Mouse (Mus musculus): ENCODE results near the gene Lhfp. TPM values are rescaled to one million over a fixed set of nuclear protein-coding genes. Genes with fewer than 3 reads are reported as not detected.

Gene Lhfp
- polyA plus RNA-seq, 1 experiment from 2014 or later, result 64.1 TPM

DNA sequence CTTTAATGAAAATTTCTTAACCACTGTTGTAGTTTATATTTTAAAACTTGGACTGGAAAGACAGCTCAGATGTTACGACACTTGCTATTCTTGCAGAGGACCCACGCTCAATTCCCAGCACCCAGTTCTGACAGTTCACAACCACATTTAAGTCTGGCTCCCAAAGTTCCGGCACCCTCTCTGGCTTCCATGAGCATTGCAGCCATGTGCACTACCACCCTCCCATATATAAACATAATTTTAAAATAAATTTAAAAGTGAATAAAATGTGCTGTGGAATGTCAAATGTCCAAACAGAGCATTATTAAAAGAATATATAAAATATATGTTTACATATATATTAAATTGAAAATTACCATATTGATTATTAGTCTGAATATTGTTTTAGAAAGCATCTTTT, 249.9 kb downstream of the Lhfp start:
- Histone ChIP-seq H3K36me3 (ENCODE audit: control insufficient read depth, insufficient read depth, low read length) (no peaks in the 10 kb centered on the region), H3K4me2 (ENCODE audit: low read length) (no peak overlapping the region), H3K27ac (ENCODE audit: low read depth, low read length) (no peak overlapping the region), H3K9ac (ENCODE audit: low read depth, low read length) (no peak overlapping the region), H3K4me3 (ENCODE audit: low read length) (no peak overlapping the region), H3K27me3 (replicated peaks; ENCODE audit: control insufficient read depth, insufficient read depth, low read length) (no peaks in the 10 kb centered on the region), H3K9me3 (ENCODE audit: control insufficient read depth, low read length) (no peaks in the 10 kb centered on the region), H3K4me1 (ENCODE audit: control insufficient read depth, insufficient read depth, low read depth, low read length) (no peaks in the 10 kb centered on the region; the same call in 1 of the 2 replicates)
- ATAC-seq, result no peak
- WGBS, result 96% methylated on average over 3 of the region's 3 CpGs

DNA sequence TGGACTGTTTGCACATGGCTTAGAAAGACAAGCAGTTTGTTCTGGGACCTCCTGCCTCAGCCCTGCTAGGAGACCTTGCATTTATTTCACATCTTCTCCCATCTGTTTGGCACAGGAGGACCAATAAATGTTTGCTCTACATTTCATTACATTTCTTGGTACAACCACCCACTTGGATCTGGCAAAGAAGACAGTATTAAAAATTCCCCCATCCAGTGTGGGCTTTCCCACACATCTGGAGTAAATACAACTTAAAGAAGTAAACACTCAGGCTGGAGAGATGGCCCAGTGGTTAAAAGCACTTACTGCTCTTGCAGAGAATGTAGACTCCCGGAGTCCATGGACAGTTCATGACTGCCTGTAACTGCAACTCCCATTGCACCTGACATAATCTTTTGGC, 250.6 kb downstream of the Lhfp start:
- no peaks in the 10 kb centered on the region for H3K36me3 ChIP-seq (ENCODE audit: control insufficient read depth, insufficient read depth, low read length)
- H3K9ac ChIP-seq (ENCODE audit: low read depth, low read length), result no peak overlapping the region
- ATAC-seq, result no peak
- H3K4me3 ChIP-seq (ENCODE audit: low read length), result no peak overlapping the region
- H3K27ac ChIP-seq (ENCODE audit: low read depth, low read length), result no peak overlapping the region
- 77% methylated on average over 1 of the region's 1 CpGs for WGBS
- H3K9me3 ChIP-seq (ENCODE audit: control insufficient read depth, low read length), result no peaks in the 10 kb centered on the region
- no peak overlapping the region for H3K4me2 ChIP-seq (ENCODE audit: low read length)
- H3K4me1 ChIP-seq (ENCODE audit: control insufficient read depth, insufficient read depth, low read depth, low read length), result no peaks in the 10 kb centered on the region; the same call in 1 of the 2 replicates
- H3K27me3 ChIP-seq (replicated peaks; ENCODE audit: control insufficient read depth, insufficient read depth, low read length), result no peaks in the 10 kb centered on the region

DNA sequence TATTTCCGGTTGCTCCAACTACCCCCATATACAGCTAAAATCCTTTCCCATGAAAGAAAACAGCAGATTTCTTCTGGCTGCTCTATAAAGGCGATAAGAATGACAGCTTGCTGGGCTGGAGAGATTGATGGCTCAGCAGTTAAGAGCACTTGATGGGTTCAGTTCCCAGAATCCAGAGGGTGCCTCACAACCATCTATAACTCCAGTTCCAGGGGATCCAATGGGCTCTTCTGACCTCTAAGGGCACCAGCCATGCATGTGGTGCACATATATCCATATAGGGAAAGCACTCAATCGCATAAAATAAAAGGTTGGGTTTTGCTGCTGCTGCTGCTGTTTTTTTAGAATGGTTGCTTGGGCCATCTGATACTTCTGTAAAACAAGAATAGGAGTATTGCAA, 251.1 kb downstream of the Lhfp start:
- Histone ChIP-seq H3K4me1 (ENCODE audit: control insufficient read depth, insufficient read depth, low read depth, low read length) (no peaks in the 10 kb centered on the region; the same call in 1 of the 2 replicates), H3K27ac (ENCODE audit: low read depth, low read length) (no peak overlapping the region), H3K9me3 (ENCODE audit: control insufficient read depth, low read length) (no peaks in the 10 kb centered on the region), H3K9ac (ENCODE audit: low read depth, low read length) (no peak overlapping the region), H3K4me3 (ENCODE audit: low read length) (no peak overlapping the region), H3K4me2 (ENCODE audit: low read length) (no peak overlapping the region), H3K36me3 (ENCODE audit: control insufficient read depth, insufficient read depth, low read length) (no peaks in the 10 kb centered on the region), H3K27me3 (replicated peaks; ENCODE audit: control insufficient read depth, insufficient read depth, low read length) (no peaks in the 10 kb centered on the region; the same call in 1 of the 2 replicates)
- 71% methylated on average over 3 of the region's 3 CpGs for WGBS
- no peak for ATAC-seq

DNA sequence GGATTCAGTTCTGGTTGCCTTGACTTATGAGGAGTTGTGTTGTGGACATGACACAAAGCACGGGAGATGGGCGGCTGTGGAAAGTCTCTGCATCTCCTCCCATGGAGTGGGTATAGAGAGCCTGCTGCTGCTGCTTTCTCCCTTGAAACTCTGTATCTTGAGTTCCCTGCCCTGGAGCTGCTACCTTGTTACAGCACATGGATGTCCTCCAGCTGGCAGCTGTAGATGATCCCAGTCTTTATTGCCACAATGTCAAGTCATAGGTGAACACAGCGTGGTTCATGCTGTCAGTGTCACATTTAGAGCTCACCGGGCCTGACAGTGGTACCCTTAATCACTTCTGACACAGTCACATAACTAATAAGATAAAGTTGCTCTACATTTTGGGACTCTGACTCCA, 251.7 kb downstream of the Lhfp start:
- ATAC-seq, result no peak
- H3K36me3 ChIP-seq (ENCODE audit: control insufficient read depth, insufficient read depth, low read length), result no peaks in the 10 kb centered on the region
- no peaks in the 10 kb centered on the region; the same call in 1 of the 2 replicates for H3K4me1 ChIP-seq (ENCODE audit: control insufficient read depth, insufficient read depth, low read depth, low read length)
- H3K27me3 ChIP-seq (replicated peaks; ENCODE audit: control insufficient read depth, insufficient read depth, low read length), result no peaks in the 10 kb centered on the region; the same call in 1 of the 2 replicates
- no peak overlapping the region for H3K4me2 ChIP-seq (ENCODE audit: low read length)
- no peak overlapping the region for H3K4me3 ChIP-seq (ENCODE audit: low read length)
- WGBS, result 86% methylated on average over 4 of the region's 4 CpGs
- no peak overlapping the region for H3K27ac ChIP-seq (ENCODE audit: low read depth, low read length)
- H3K9me3 ChIP-seq (ENCODE audit: control insufficient read depth, low read length), result no peaks in the 10 kb centered on the region
- no peak overlapping the region for H3K9ac ChIP-seq (ENCODE audit: low read depth, low read length)

DNA sequence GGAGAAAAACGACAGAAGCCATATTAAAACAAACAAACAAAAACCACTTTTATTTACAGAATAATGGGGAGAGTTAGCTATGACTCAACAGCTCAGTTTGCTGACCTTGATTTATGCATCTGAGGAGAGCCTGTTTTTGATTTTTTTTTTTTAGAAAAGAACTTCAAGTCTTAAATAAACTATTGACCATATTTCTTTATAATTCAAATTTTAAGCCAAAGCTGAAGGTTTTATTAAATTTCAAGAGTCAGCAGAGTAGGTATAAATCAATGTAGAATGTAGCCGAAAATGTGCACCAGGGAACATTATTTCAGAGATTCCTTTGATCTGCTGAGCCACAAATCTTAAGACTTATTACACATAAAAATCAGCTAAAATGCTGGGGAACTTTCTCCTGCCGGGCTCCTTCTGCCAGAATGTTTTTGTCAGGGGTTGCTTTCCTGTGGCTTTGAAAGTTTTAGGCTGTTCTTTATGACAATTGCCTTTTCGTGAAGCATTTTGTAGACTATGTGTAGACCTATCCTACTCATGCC, 252.6 kb downstream of the Lhfp start:
- no peaks in the 10 kb centered on the region; the same call in 1 of the 2 replicates for H3K27me3 ChIP-seq (replicated peaks; ENCODE audit: control insufficient read depth, insufficient read depth, low read length)
- no peak overlapping the region for H3K9ac ChIP-seq (ENCODE audit: low read depth, low read length)
- no peak for ATAC-seq
- WGBS, result 77% methylated on average over 4 of the region's 4 CpGs
- no peak overlapping the region for H3K4me3 ChIP-seq (ENCODE audit: low read length)
- H3K4me1 ChIP-seq (ENCODE audit: control insufficient read depth, insufficient read depth, low read depth, low read length), result no peaks in the 10 kb centered on the region; the same call in 1 of the 2 replicates
- no peak overlapping the region for H3K27ac ChIP-seq (ENCODE audit: low read depth, low read length)
- H3K36me3 ChIP-seq (ENCODE audit: control insufficient read depth, insufficient read depth, low read length), result no peaks in the 10 kb centered on the region
- H3K9me3 ChIP-seq (ENCODE audit: control insufficient read depth, low read length), result no peaks in the 10 kb centered on the region
- H3K4me2 ChIP-seq (ENCODE audit: low read length), result no peak overlapping the region

DNA sequence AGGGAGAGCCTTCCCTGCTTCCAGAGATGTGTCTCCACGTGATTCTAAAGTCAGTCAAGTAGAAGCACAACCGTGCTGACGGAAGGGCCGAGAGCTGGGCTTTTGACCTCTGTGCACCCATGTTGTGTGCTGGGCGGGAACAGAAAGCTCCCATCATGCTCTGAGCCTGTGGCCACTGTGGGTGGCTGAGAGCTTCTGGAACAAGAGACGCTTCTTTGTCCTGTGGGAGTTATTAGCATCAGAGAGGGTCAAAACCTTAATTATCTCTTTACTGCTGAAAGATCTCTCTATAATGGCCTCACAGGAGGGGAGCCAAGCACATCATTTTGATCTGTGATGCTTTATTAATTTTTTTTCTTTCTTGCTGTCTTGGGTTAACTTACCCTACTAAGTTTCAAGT, 253.5 kb downstream of the Lhfp start:
- no peak overlapping the region for H3K9ac ChIP-seq (ENCODE audit: low read depth, low read length)
- no peak overlapping the region for H3K27ac ChIP-seq (ENCODE audit: low read depth, low read length)
- no peaks in the 10 kb centered on the region for H3K4me1 ChIP-seq (ENCODE audit: control insufficient read depth, insufficient read depth, low read depth, low read length)
- WGBS, result 34% methylated on average over 6 of the region's 6 CpGs
- no peaks in the 10 kb centered on the region for H3K36me3 ChIP-seq (ENCODE audit: control insufficient read depth, insufficient read depth, low read length)
- H3K9me3 ChIP-seq (ENCODE audit: control insufficient read depth, low read length), result no peaks in the 10 kb centered on the region
- H3K27me3 ChIP-seq (replicated peaks; ENCODE audit: control insufficient read depth, insufficient read depth, low read length), result no peaks in the 10 kb centered on the region; the same call in 1 of the 2 replicates
- H3K4me3 ChIP-seq (ENCODE audit: low read length), result no peak overlapping the region
- no peak for ATAC-seq
- no peak overlapping the region for H3K4me2 ChIP-seq (ENCODE audit: low read length)

DNA sequence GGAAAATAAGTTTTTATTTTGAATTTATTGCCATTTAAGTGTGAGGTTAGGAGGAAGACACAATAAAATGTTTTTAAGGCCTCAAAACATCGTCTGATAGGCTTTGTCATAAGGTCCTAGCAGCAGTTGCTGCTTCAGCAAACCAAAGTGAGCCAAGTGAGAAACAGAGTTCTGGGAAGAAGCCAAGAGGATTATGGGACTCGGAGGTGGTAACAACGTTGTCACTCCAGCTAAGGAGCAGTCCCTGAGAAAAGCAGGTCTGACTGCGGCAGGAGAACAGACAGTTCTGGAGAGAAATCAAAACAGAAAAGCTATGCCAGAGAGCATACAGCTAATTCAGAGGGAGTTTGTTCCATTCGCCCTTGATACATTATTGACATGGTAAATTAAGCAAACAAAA, 260.5 kb downstream of the Lhfp start:
- Histone ChIP-seq H3K36me3 (ENCODE audit: control insufficient read depth, insufficient read depth, low read length) (no peaks in the 10 kb centered on the region), H3K4me2 (ENCODE audit: low read length) (no peak overlapping the region), H3K27ac (ENCODE audit: low read depth, low read length) (no peak overlapping the region), H3K4me1 (ENCODE audit: control insufficient read depth, insufficient read depth, low read depth, low read length) (no peaks in the 10 kb centered on the region), H3K4me3 (ENCODE audit: low read length) (no peak overlapping the region), H3K27me3 (replicated peaks; ENCODE audit: control insufficient read depth, insufficient read depth, low read length) (no peaks in the 10 kb centered on the region; the same call in 1 of the 2 replicates), H3K9ac (ENCODE audit: low read depth, low read length) (no peak overlapping the region), H3K9me3 (ENCODE audit: control insufficient read depth, low read length) (no peaks in the 10 kb centered on the region)
- WGBS, result 65% methylated on average over 5 of the region's 5 CpGs
- no peak for ATAC-seq

DNA sequence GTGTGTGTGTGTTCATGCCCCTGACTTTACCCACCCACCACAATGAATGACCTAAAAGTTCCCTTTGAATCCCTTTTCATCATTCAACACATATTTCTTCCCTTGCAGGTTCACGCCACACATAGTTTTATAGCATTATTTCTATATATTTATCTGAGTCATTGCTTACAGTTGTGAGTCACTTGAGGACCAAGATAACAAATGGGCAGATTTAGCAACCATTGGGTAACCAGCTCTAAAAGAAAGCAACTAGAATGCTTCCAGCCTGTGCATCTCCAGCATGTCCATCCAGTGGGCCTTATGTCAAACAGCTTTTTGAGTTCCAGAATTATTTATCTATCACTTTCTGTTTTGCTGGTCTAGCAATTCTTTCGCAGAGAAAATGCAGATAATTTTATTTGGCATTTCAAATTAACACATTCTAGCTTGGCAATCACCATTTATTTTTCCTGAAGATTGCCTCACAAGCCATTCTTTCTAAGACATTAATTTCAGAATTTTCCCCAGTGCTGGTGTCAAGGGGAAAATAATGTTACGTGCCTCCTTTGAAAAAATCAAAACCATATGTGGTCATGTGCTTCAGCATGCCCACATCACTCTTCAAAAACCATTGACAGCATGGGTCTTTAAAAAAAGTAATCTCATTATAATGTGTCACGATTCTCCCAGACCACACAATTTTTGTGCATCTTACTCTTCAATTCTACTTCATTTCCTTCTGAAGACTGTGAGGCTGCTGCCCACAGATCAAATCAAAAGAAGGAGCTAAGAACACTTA, 263.0 kb downstream of the Lhfp start:
- ATAC-seq, result no peak
- no peaks in the 10 kb centered on the region for H3K4me1 ChIP-seq (ENCODE audit: control insufficient read depth, insufficient read depth, low read depth, low read length)
- 72% methylated on average over 4 of the region's 4 CpGs for WGBS

DNA sequence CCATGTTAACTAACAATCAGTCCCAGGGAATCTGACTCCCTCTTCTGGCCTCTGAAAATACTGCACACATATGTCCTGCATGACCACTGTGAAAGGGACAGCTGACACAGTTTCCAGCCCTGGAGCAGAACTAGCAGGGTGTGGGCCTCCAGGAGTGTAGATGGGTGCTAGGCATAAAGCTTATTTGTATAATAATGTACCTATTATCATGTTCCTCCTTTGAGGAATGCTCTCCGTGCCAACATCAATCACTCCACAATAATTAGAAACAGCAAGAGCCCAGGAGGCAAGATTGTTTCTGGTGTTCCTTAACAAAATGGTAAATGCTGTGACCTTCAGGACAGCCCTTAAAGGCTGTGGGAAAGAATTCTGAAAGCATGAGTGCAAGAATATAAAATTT, 264.5 kb downstream of the Lhfp start:
- H3K4me1 ChIP-seq (ENCODE audit: control insufficient read depth, insufficient read depth, low read depth, low read length), result no peaks in the 10 kb centered on the region
- no peak overlapping the region for H3K27ac ChIP-seq (ENCODE audit: low read depth, low read length)
- H3K4me3 ChIP-seq (ENCODE audit: low read length), result no peak overlapping the region
- no peak overlapping the region for H3K4me2 ChIP-seq (ENCODE audit: low read length)
- H3K9ac ChIP-seq (ENCODE audit: low read depth, low read length), result no peak overlapping the region
- WGBS, result 71% methylated on average over 1 of the region's 1 CpGs
- H3K9me3 ChIP-seq (ENCODE audit: control insufficient read depth, low read length), result no peaks in the 10 kb centered on the region
- no peak for ATAC-seq
- no peaks in the 10 kb centered on the region for H3K36me3 ChIP-seq (ENCODE audit: control insufficient read depth, insufficient read depth, low read length)
- H3K27me3 ChIP-seq (replicated peaks; ENCODE audit: control insufficient read depth, insufficient read depth, low read length), result no peaks in the 10 kb centered on the region

More for the DNA sequence above, 263.0 kb downstream of the Lhfp start:
- H3K9me3 ChIP-seq (ENCODE audit: control insufficient read depth, low read length), result no peaks in the 10 kb centered on the region
- no peak overlapping the region for H3K4me3 ChIP-seq (ENCODE audit: low read length)
- no peak overlapping the region for H3K4me2 ChIP-seq (ENCODE audit: low read length)
- H3K9ac ChIP-seq (ENCODE audit: low read depth, low read length), result no peak overlapping the region
- H3K36me3 ChIP-seq (ENCODE audit: control insufficient read depth, insufficient read depth, low read length), result no peaks in the 10 kb centered on the region
- no peak overlapping the region for H3K27ac ChIP-seq (ENCODE audit: low read depth, low read length)
- H3K27me3 ChIP-seq (replicated peaks; ENCODE audit: control insufficient read depth, insufficient read depth, low read length), result no peaks in the 10 kb centered on the region
